Mouse (Mus musculus) stomach, embryonic 14.5 days (tissue): ENCODE data around the gene Rabl3. TPM values are rescaled to one million over a fixed set of nuclear protein-coding genes. Genes with fewer than 3 reads are reported as not detected.

Experiments
- ATAC-seq: fragments of 200-750 bp; cut with Nextera tagmentation; 2 replicates; pipeline ENCODE4 v1.8.0; 2017; ENCODE audit warnings: low read depth, moderate TSS enrichment; ENCODE audit not compliant: insufficient number of reproducible peaks, insufficient read depth, low FRiP score
- H3K27ac ChIP-seq: fragments of 300-500 bp; sonication (generic); 2 replicates; pipeline ENCODE4 v1.5.1; 2014; ENCODE audit warnings: mild to moderate bottlenecking, low read length, moderate library complexity, mixed read lengths
- H3K27me3 ChIP-seq: fragments of 300-500 bp; sonication (generic); 2 replicates; pipeline ENCODE4 v1.6.1; 2014; ENCODE audit warnings: low read length, control low read depth, mixed read lengths; ENCODE audit not compliant: control insufficient read depth, insufficient read depth
- H3K36me3 ChIP-seq: fragments of 300-500 bp; sonication (generic); 2 replicates; pipeline ENCODE4 v1.6.1; 2014; ENCODE audit warnings: mild to moderate bottlenecking, control low read depth, low read length, moderate library complexity, mixed read lengths; ENCODE audit not compliant: control insufficient read depth, insufficient read depth
- H3K4me1 ChIP-seq: fragments of 300-500 bp; sonication (generic); 2 replicates; pipeline ENCODE4 v1.6.1; 2014; ENCODE audit warnings: low read length, control low read depth, mixed read lengths; ENCODE audit not compliant: control insufficient read depth, insufficient read depth
- H3K4me2 ChIP-seq: fragments of 300-500 bp; sonication (generic); replicated peaks from 2 replicates; pipeline ENCODE4 v1.6.1; 2014; ENCODE audit warnings: low read depth, low read length, control low read depth
- H3K4me3 ChIP-seq: fragments of 300-500 bp; sonication (generic); 2 replicates; pipeline ENCODE4 v1.5.1; 2014; ENCODE audit warnings: low read depth, low read length, control low read depth
- H3K9ac ChIP-seq: fragments of 300-500 bp; sonication (generic); replicated peaks from 2 replicates; pipeline ENCODE4 v1.6.1; 2014; ENCODE audit warnings: low read depth, mild to moderate bottlenecking, control low read depth, low read length, moderate library complexity, mixed read lengths
- H3K9me3 ChIP-seq: fragments of 300-500 bp; sonication (generic); 2 replicates; pipeline ENCODE4 v1.6.1; 2016; ENCODE audit warnings: low read depth, low read length, control low read depth; ENCODE audit not compliant: control insufficient read depth
- WGBS: fragments of 180-500 bp; shearing (Covaris S2); extraction: QIAGEN DNeasy Blood & Tissue Kit; methylation state at CpG from one replicate; pipeline ENCODE4 v1.1.7; 2014; 5-methylcytosine and 5-hydroxymethylcytosine counted together
- polyA plus RNA-seq: library from polyadenylated mRNA; unstranded; fragments of >200 nt; fragmentation: Nextera tagmentation; extraction: Ambion mirVana; gene quantifications from 2 replicates; pipeline ENCODE4 v1.2.1, GENCODE M21; 2014

Gene Rabl3
- polyA plus RNA-seq, 1 experiment from 2014 or later: 25.8 TPM

- Histone ChIP-seq H3K9me3 (no peaks in the 10 kb centered on the region), H3K9ac (no peak overlapping the region), H3K27me3 (no peaks in the 10 kb centered on the region), H3K4me1 (0 out of 2 replicates have a peak, but pooled peaks cover 2% of the 10 kb centered on the region), H3K4me2 (no peak overlapping the region), H3K4me3 (no peak overlapping the region), H3K27ac (no peak overlapping the region), H3K36me3 (peaks cover 5% of the 10 kb centered on the region)
- ATAC-seq: no peak
- 71% methylated on average over 3 of the region's 3 CpGs for WGBS
Measured at GRCm38 (mm10) chr16:37575325-37575724, 35.6 kb downstream of the Rabl3 start.

GRCm38 (mm10) chr16:37579591-37579990, 39.9 kb downstream of the Rabl3 start:
- H3K27me3 ChIP-seq: no peaks in the 10 kb centered on the region

GRCm38 (mm10) chr16:37579994-37580393, 40.3 kb downstream of the Rabl3 start, which contains the start of gene Hgd:
Gene Hgd, plus strand, starts transcription at chr16:37580153.
- Histone ChIP-seq H3K27me3 (no peaks in the 10 kb centered on the region), H3K9ac (no peak within 1 kb of the TSS), H3K36me3 (no peaks in the 10 kb centered on the region), H3K9me3 (no peaks in the 10 kb centered on the region), H3K4me3 (no peak within 1 kb of the TSS), H3K4me1 (peaks cover 3% of the 10 kb centered on the region; the same call in 1 of the 2 replicates), H3K4me2 (no peak within 1 kb of the TSS), H3K27ac (no peak within 1 kb of the TSS)
- 50% methylated on average over 4 of the region's 4 CpGs for WGBS
- ATAC-seq: no peak

More at GRCm38 (mm10) chr16:37579591-37579990, 39.9 kb downstream of the Rabl3 start:
- H3K4me1 ChIP-seq: peaks cover 1% of the 10 kb centered on the region; the same call in 1 of the 2 replicates
- no peaks in the 10 kb centered on the region for H3K9me3 ChIP-seq
- no peak for ATAC-seq
- no peak overlapping the region for H3K9ac ChIP-seq
- 74% methylated on average over 1 of the region's 1 CpGs for WGBS
- no peak overlapping the region for H3K4me3 ChIP-seq
- H3K36me3 ChIP-seq: no peaks in the 10 kb centered on the region
- no peak overlapping the region for H3K4me2 ChIP-seq
- no peak overlapping the region for H3K27ac ChIP-seq

GRCm38 (mm10) chr16:37580651-37581050, 41.0 kb downstream of the Rabl3 start:
- no peak for ATAC-seq
- WGBS: 89% methylated on average over 4 of the region's 4 CpGs
- Histone ChIP-seq H3K27me3 (no peaks in the 10 kb centered on the region), H3K4me1 (peaks cover 6% of the 10 kb centered on the region; the same call in 1 of the 2 replicates), H3K27ac (no peak overlapping the region), H3K9ac (no peak overlapping the region), H3K4me2 (no peak overlapping the region), H3K4me3 (no peak overlapping the region), H3K9me3 (no peaks in the 10 kb centered on the region), H3K36me3 (no peaks in the 10 kb centered on the region)

- WGBS: 81% methylated on average over 3 of the region's 3 CpGs
- no peak for ATAC-seq
Measured at GRCm38 (mm10) chr16:37581901-37582300, 42.2 kb downstream of the Rabl3 start.

GRCm38 (mm10) chr16:37583306-37583705, 43.6 kb downstream of the Rabl3 start:
- Histone ChIP-seq H3K27ac (no peak overlapping the region), H3K36me3 (no peaks in the 10 kb centered on the region), H3K27me3 (no peaks in the 10 kb centered on the region), H3K9me3 (no peaks in the 10 kb centered on the region), H3K4me3 (no peak overlapping the region), H3K4me1 (peaks cover 6% of the 10 kb centered on the region; the same call in 1 of the 2 replicates), H3K4me2 (no peak overlapping the region), H3K9ac (no peak overlapping the region)
- WGBS: 94% methylated on average over 3 of the region's 3 CpGs
- ATAC-seq: no peak

More at GRCm38 (mm10) chr16:37581901-37582300, 42.2 kb downstream of the Rabl3 start:
- Histone ChIP-seq H3K4me3 (no peak overlapping the region), H3K27ac (no peak overlapping the region), H3K9me3 (no peaks in the 10 kb centered on the region), H3K27me3 (no peaks in the 10 kb centered on the region), H3K4me2 (no peak overlapping the region), H3K36me3 (no peaks in the 10 kb centered on the region), H3K9ac (no peak overlapping the region), H3K4me1 (peaks cover 6% of the 10 kb centered on the region; the same call in 1 of the 2 replicates)

- H3K36me3 ChIP-seq: no peaks in the 10 kb centered on the region
- H3K4me2 ChIP-seq: peak overlapping the region; percentile 43
- no peaks in the 10 kb centered on the region for H3K9me3 ChIP-seq
- H3K9ac ChIP-seq: no peak overlapping the region
- 49% methylated on average over 6 of the region's 6 CpGs for WGBS
- peak overlapping the region; percentile 18; the same call in 1 of the 2 replicates for H3K4me3 ChIP-seq
- no peaks in the 10 kb centered on the region for H3K27me3 ChIP-seq
- peaks cover 6% of the 10 kb centered on the region; the same call in 1 of the 2 replicates for H3K4me1 ChIP-seq
- H3K27ac ChIP-seq: no peak overlapping the region
- no peak for ATAC-seq
Measured at GRCm38 (mm10) chr16:37583801-37584200, 44.1 kb downstream of the Rabl3 start.

- H3K27ac ChIP-seq: 0 out of 2 replicates have a peak overlapping the region, but pooled peaks have one; percentile 21
- 6% methylated on average over 25 of the region's 25 CpGs for WGBS
- 0 out of 2 replicates have a peak, but pooled peaks have one; percentile 46 for ATAC-seq
- no peaks in the 10 kb centered on the region for H3K27me3 ChIP-seq
- H3K9me3 ChIP-seq: no peaks in the 10 kb centered on the region
- H3K4me1 ChIP-seq: peaks cover 6% of the 10 kb centered on the region; the same call in 1 of the 2 replicates
- no peak overlapping the region for H3K9ac ChIP-seq
- H3K36me3 ChIP-seq: no peaks in the 10 kb centered on the region
- peak overlapping the region; percentile 18; the same call in 1 of the 2 replicates for H3K4me3 ChIP-seq
- H3K4me2 ChIP-seq: peak overlapping the region; percentile 43
Measured at GRCm38 (mm10) chr16:37584218-37585035, 44.7 kb downstream of the Rabl3 start.
